ENCODE assay signal across 8 mouse cellular contexts in the genomic region with DNA sequence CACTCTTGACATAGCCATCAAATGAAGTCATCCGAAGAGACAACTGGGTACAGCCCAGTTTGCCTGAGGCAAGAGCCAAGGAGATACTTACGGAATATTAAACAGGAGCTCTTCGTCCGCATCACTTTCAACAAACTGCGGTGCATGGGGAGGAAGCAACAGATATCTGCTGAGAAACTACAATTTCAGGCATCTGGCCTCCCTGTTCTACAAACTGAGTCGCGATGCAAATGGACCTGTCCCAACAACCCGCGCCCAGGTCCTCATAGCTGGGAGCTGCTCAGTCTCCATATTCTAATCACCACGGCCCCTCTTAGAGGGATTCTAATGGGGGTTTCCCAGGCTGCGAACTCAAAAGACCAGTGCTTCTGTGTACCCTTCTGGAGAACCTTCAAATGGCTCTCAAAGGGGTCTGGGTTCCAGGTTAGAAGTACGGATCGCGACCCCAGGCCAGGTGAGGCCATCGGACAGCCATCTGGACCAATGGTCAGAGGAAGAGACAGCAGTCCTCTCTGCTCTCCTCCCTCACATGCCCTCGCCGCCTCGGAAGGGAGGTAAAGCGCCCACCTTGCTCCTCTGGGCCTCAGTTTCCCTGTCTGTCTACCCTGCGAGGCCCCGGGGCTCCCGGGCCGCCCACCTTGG. TPM values are rescaled to one million over a fixed set of nuclear protein-coding genes. Genes with fewer than 3 reads are reported as not detected.
DNase-seq lines count a peak whose midpoint lies in the region; ATAC-seq and TF ChIP-seq lines count a peak whose summit lies in the region.

No protein-coding gene starts in this region.

- peak overlapping the region; percentile 95 for H3K27ac ChIP-seq in kidney, embryonic 15.5 days
- peak overlapping the region; percentile 81 for H3K27ac ChIP-seq in forebrain, postnatal 0 days (ENCODE audit: low read depth, low read length)
- H3K27ac ChIP-seq in liver, postnatal 0 days (ENCODE audit: low read depth): peak overlapping the region; percentile 96

- peak overlapping the region; percentile 97 for H3K4me3 ChIP-seq in kidney, embryonic 15.5 days (replicated peaks)
- H3K4me3 ChIP-seq in forebrain, postnatal 0 days (ENCODE audit: low read depth, low read length): peak overlapping the region; percentile 86
- H3K4me3 ChIP-seq in liver, postnatal 0 days (ENCODE audit: low read depth, low read length): peak overlapping the region; percentile 98

- no peaks in the 10 kb centered on the region for H3K27me3 ChIP-seq in kidney, embryonic 15.5 days
- H3K27me3 ChIP-seq in forebrain, postnatal 0 days (ENCODE audit: insufficient read depth, low read length): no peaks in the 10 kb centered on the region
- no peaks in the 10 kb centered on the region for H3K27me3 ChIP-seq in liver, postnatal 0 days (ENCODE audit: insufficient read depth, low read length)

- no peak; the same call in none of the 2 replicates for ATAC-seq in kidney, embryonic 15.5 days (replicated peaks; ENCODE audit: low FRiP score)
- ATAC-seq in forebrain, postnatal 0 days: no peak
- peak; percentile 4; the same call in 1 of the 2 replicates for ATAC-seq in liver, postnatal 0 days

- peaks cover 28% of the 10 kb centered on the region for H3K4me1 ChIP-seq in kidney, embryonic 15.5 days
- H3K4me1 ChIP-seq in forebrain, postnatal 0 days (ENCODE audit: insufficient read depth): peaks cover 12% of the 10 kb centered on the region; the same call in 1 of the 2 replicates
- peaks cover 21% of the 10 kb centered on the region for H3K4me1 ChIP-seq in liver, postnatal 0 days (ENCODE audit: insufficient read depth)

- no peak for TF ChIP-seq EP300 in liver, postnatal 0 days (IDR thresholded peaks at IDR 0.05; ENCODE audit: low read depth)

- peak overlapping the region; percentile 99 for H3K9ac ChIP-seq in kidney, embryonic 15.5 days
- H3K9ac ChIP-seq in forebrain, postnatal 0 days: peak overlapping the region; percentile 91
- peak overlapping the region; percentile 100 for H3K9ac ChIP-seq in liver, postnatal 0 days (replicated peaks)

- H3K36me3 ChIP-seq in kidney, embryonic 15.5 days: peaks cover 38% of the 10 kb centered on the region
- peaks cover 8% of the 10 kb centered on the region; the same call in 1 of the 2 replicates for H3K36me3 ChIP-seq in forebrain, postnatal 0 days (ENCODE audit: insufficient read depth)
- peaks cover 25% of the 10 kb centered on the region for H3K36me3 ChIP-seq in liver, postnatal 0 days (replicated peaks; ENCODE audit: insufficient read depth, low read length)

- no peak for TF ChIP-seq CTCF in forebrain, postnatal 0 days (IDR thresholded peaks at IDR 0.05; ENCODE audit: low read depth)
- TF ChIP-seq CTCF in liver, postnatal 0 days (IDR thresholded peaks at IDR 0.05; ENCODE audit: low read depth): no peak

- WGBS in kidney, embryonic 15.5 days: 7% methylated on average over 23 of the region's 23 CpGs
- 6% methylated on average over 23 of the region's 23 CpGs for WGBS in forebrain, postnatal 0 days
- WGBS in liver, postnatal 0 days (ENCODE audit: insufficient replicate concordance): 6% methylated on average over 22 of the region's 23 CpGs

- H3K9me3 ChIP-seq in kidney, embryonic 15.5 days (replicated peaks): no peaks in the 10 kb centered on the region
- H3K9me3 ChIP-seq in forebrain, postnatal 0 days (ENCODE audit: low read length): no peaks in the 10 kb centered on the region
- H3K9me3 ChIP-seq in liver, postnatal 0 days (ENCODE audit: low read length): no peaks in the 10 kb centered on the region

- peak overlapping the region; percentile 71 for H3K4me2 ChIP-seq in kidney, embryonic 15.5 days
- peak overlapping the region; percentile 95 for H3K4me2 ChIP-seq in forebrain, postnatal 0 days (ENCODE audit: low read depth)
- H3K4me2 ChIP-seq in liver, postnatal 0 days (ENCODE audit: low read depth, low read length): peak overlapping the region; percentile 91

- no peak for DNase-seq in kidney, adult 18-20 months
- DNase-seq in R1 (ENCODE audit: low read depth, low spot score): peak; percentile 26
- peak; percentile 17 for DNase-seq in forebrain, postnatal 0 days
- no peak for DNase-seq in liver, postnatal 0 days
- no peak for DNase-seq in urinary bladder, postnatal 36 days (ENCODE audit: low spot score in 2 of 2)
- no peak for DNase-seq in urinary bladder, postnatal 25 days (ENCODE audit: low spot score)
- no peak for DNase-seq in urinary bladder, postnatal 10 days (ENCODE audit: low spot score)

RNA-seq across cellular contexts. Expression of gene Pithd1, which starts 0.6 kb away (rescaled TPM):
- polyA plus RNA-seq in kidney, embryonic 15.5 days (2015; fragmentation: Nextera tagmentation; extraction: Ambion mirVana): 52.6 and 52.7 TPM in 2 replicates
- total RNA-seq in forebrain, postnatal 0 days (2014; rRNA removed): 62.8 and 64.2 TPM in 2 replicates
- 82.2 and 93.3 TPM in 2 replicates for polyA plus RNA-seq in forebrain, postnatal 0 days (2015; fragmentation: Nextera tagmentation; extraction: Ambion mirVana)
- 42.9 and 45.2 TPM in 2 replicates for polyA plus RNA-seq in liver, postnatal 0 days (2015; fragmentation: Nextera tagmentation; extraction: Ambion mirVana)

RNA-seq across cellular contexts. Expression of gene Lypla2, which starts 14.0 kb away (rescaled TPM):
- 120 and 131 TPM in 2 replicates for polyA plus RNA-seq in kidney, embryonic 15.5 days (2015; fragmentation: Nextera tagmentation; extraction: Ambion mirVana)
- 136 and 138 TPM in 2 replicates for total RNA-seq in forebrain, postnatal 0 days (2014; rRNA removed)
- 201 and 206 TPM in 2 replicates for polyA plus RNA-seq in forebrain, postnatal 0 days (2015; fragmentation: Nextera tagmentation; extraction: Ambion mirVana)
- polyA plus RNA-seq in liver, postnatal 0 days (2015; fragmentation: Nextera tagmentation; extraction: Ambion mirVana): 54.2 and 55.5 TPM in 2 replicates

RNA-seq across cellular contexts. Expression of gene Gale, which starts 22.9 kb away (rescaled TPM):
- polyA plus RNA-seq in kidney, embryonic 15.5 days (2015; fragmentation: Nextera tagmentation; extraction: Ambion mirVana): 35.2 and 36.7 TPM in 2 replicates
- 32.1 and 42.4 TPM in 2 replicates for total RNA-seq in forebrain, postnatal 0 days (2014; rRNA removed)
- 30.7 and 34.4 TPM in 2 replicates for polyA plus RNA-seq in forebrain, postnatal 0 days (2015; fragmentation: Nextera tagmentation; extraction: Ambion mirVana)
- polyA plus RNA-seq in liver, postnatal 0 days (2015; fragmentation: Nextera tagmentation; extraction: Ambion mirVana): 82.2 and 96.5 TPM in 2 replicates

RNA-seq across cellular contexts. Expression of gene Eloa, which starts 35.1 kb away (rescaled TPM):
- 40.0 and 40.6 TPM in 2 replicates for polyA plus RNA-seq in kidney, embryonic 15.5 days (2015; fragmentation: Nextera tagmentation; extraction: Ambion mirVana)
- total RNA-seq in forebrain, postnatal 0 days (2014; rRNA removed): 32.2 and 36.7 TPM in 2 replicates
- polyA plus RNA-seq in forebrain, postnatal 0 days (2015; fragmentation: Nextera tagmentation; extraction: Ambion mirVana): 17.2 and 21.3 TPM in 2 replicates
- polyA plus RNA-seq in liver, postnatal 0 days (2015; fragmentation: Nextera tagmentation; extraction: Ambion mirVana): 15.9 and 16.7 TPM in 2 replicates

RNA-seq across cellular contexts. Expression of gene Hmgcl, which starts 40.2 kb away (rescaled TPM):
- 77.2 and 80.2 TPM in 2 replicates for polyA plus RNA-seq in kidney, embryonic 15.5 days (2015; fragmentation: Nextera tagmentation; extraction: Ambion mirVana)
- 42.9 and 46.0 TPM in 2 replicates for total RNA-seq in forebrain, postnatal 0 days (2014; rRNA removed)
- polyA plus RNA-seq in forebrain, postnatal 0 days (2015; fragmentation: Nextera tagmentation; extraction: Ambion mirVana): 52.6 and 58.3 TPM in 2 replicates
- polyA plus RNA-seq in liver, postnatal 0 days (2015; fragmentation: Nextera tagmentation; extraction: Ambion mirVana): 351 and 364 TPM in 2 replicates

Comparison
In these comparisons a context has a peak if more than half of its experiments do, and no peak if none do; other contexts are left out.
1. DNase-seq: peak in R1 (single experiment) and forebrain, postnatal 0 days (single experiment); none in kidney, adult 18-20 months (single experiment), liver, postnatal 0 days (single experiment), urinary bladder, postnatal 36 days (0 of 2), urinary bladder, postnatal 25 days (single experiment) and urinary bladder, postnatal 10 days (single experiment).
2. Peak in every context shown above with its lines, with median percentiles within 50 percentile points of each other: H3K27ac ChIP-seq, H3K4me2 ChIP-seq, H3K4me3 ChIP-seq and H3K9ac ChIP-seq.